Mouse (Mus musculus): ENCODE results near the gene Gm28870.
"Not testable (repeated sequence)": the region's sequence is repeated elsewhere in the genome, so short reads cannot be mapped to it uniquely, and the experiment has no call there.

The Gm28870 gene

GRCm38 (mm10) chrY:50096976-50097375 lies at the start of gene Gm28870:
Gm28870 (plus strand) TSS chrY:50097276.
- DNase-seq, result not testable (repeated sequence)
